Mouse (Mus musculus) kidney, postnatal 14 days (tissue): ENCODE results near the gene Hoxa5.

Experiments
- DNase-seq: peaks from one replicate; pipeline ENCODE4 v3.0.0; 2022; ENCODE audit warnings: mixed read lengths

Hoxa5 gene

GRCm38 (mm10) chr6:52161336-52162092 lies 42.9 kb downstream of the Hoxa5 start:
- DNase-seq, result no peak

- peak; percentile 82 for DNase-seq
Observed at GRCm38 (mm10) chr6:52160511-52161335, 43.7 kb downstream of the Hoxa5 start.

GRCm38 (mm10) chr6:52159979-52160378 lies 44.4 kb downstream of the Hoxa5 start:
- DNase-seq, result peak; percentile 53

GRCm38 (mm10) chr6:52159164-52159761 lies 45.1 kb downstream of the Hoxa5 start:
- DNase-seq, result peak; percentile 61

- peak; percentile 93 for DNase-seq
Observed at GRCm38 (mm10) chr6:52158276-52159051, 45.9 kb downstream of the Hoxa5 start, which contains the start of gene Hoxa1. Hoxa1 (minus strand) TSS chr6:52158317.

- DNase-seq, result no peak
Observed at GRCm38 (mm10) chr6:52157466-52158275, 46.7 kb downstream of the Hoxa5 start.

- DNase-seq, result no peak
Observed at GRCm38 (mm10) chr6:52156551-52157200, 47.7 kb downstream of the Hoxa5 start.

GRCm38 (mm10) chr6:52155471-52155870 lies 48.9 kb downstream of the Hoxa5 start:
- no peak for DNase-seq

GRCm38 (mm10) chr6:52154044-52154443 lies 50.3 kb downstream of the Hoxa5 start:
- no peak for DNase-seq

GRCm38 (mm10) chr6:52153270-52153669 lies 51.1 kb downstream of the Hoxa5 start:
- no peak for DNase-seq

GRCm38 (mm10) chr6:52152226-52153193 lies 51.9 kb downstream of the Hoxa5 start:
- no peak for DNase-seq
